Mouse (Mus musculus) lung, adult 10 weeks (tissue): Measurements from ENCODE around the gene Aass. TPM values are rescaled to one million over a fixed set of nuclear protein-coding genes. Genes with fewer than 3 reads are reported as not detected.

ENCODE experiments used
- polyA plus RNA-seq: library from polyadenylated mRNA; stranded (reverse); fragments of 350-450 nt; fragmentation: Illumina TruSeq; extraction: RNeasy Lipid Tissue Mini Kit (QIAGEN cat#74804); gene quantifications from one replicate; pipeline ENCODE4 v1.2.3, GENCODE M21; 2014; ENCODE audit warnings: low read depth, low replicate concordance; ENCODE audit not compliant: insufficient read depth

The Aass gene
- 2.8 TPM for polyA plus RNA-seq

GRCm38 (mm10) chr6:23132573-23133181 lies at the start of gene Aass:
Gene Aass, minus strand, starts transcription at chr6:23132986.

Other genes starting within 250 kb of the Aass start
- not detected for gene Fezf1, start 115.4 kb upstream of the Aass start, polyA plus RNA-seq